Mouse (Mus musculus) liver, embryonic 12.5 days (tissue): ENCODE measurements around the gene Cldn34d. TPM values are rescaled to one million over a fixed set of nuclear protein-coding genes. Genes with fewer than 3 reads are reported as not detected.
A peak's percentile ranks its signal among the peaks of the same experiment; 100 is the strongest.

ENCODE experiments used
- ATAC-seq: fragments of 200-750 bp; cut with Nextera tagmentation; 2 replicates; pipeline ENCODE4 v1.8.0; 2017; ENCODE audit warnings: moderate number of reproducible peaks, mild to moderate bottlenecking, moderate library complexity
- H3K27ac ChIP-seq: fragments of 300-500 bp; sonication (generic); 2 replicates; pipeline ENCODE4 v1.5.1; 2016; ENCODE audit warnings: mild to moderate bottlenecking
- H3K27me3 ChIP-seq: fragments of 300-500 bp; sonication (generic); replicated peaks from 2 replicates; pipeline ENCODE4 v1.6.1; 2016; ENCODE audit warnings: mild to moderate bottlenecking, moderate library complexity
- H3K36me3 ChIP-seq: fragments of 300-500 bp; sonication (generic); 2 replicates; pipeline ENCODE4 v1.6.1; 2016; ENCODE audit warnings: mild to moderate bottlenecking, moderate library complexity
- H3K4me1 ChIP-seq: fragments of 300-500 bp; sonication (generic); 2 replicates; pipeline ENCODE4 v1.6.1; 2016
- H3K4me2 ChIP-seq: fragments of 300-500 bp; sonication (generic); 2 replicates; pipeline ENCODE4 v1.6.1; 2016; ENCODE audit warnings: mild to moderate bottlenecking, moderate library complexity
- H3K4me3 ChIP-seq: fragments of 300-500 bp; sonication (generic); 2 replicates; pipeline ENCODE4 v1.5.1; 2016; ENCODE audit warnings: mild to moderate bottlenecking, moderate library complexity
- H3K9ac ChIP-seq: fragments of 300-500 bp; sonication (generic); 2 replicates; pipeline ENCODE4 v1.6.1; 2016; ENCODE audit warnings: mild to moderate bottlenecking, moderate library complexity
- H3K9me3 ChIP-seq: fragments of 300-500 bp; sonication (generic); replicated peaks from 2 replicates; pipeline ENCODE4 v1.6.1; 2016; ENCODE audit warnings: mild to moderate bottlenecking, moderate library complexity
- WGBS: fragments of 180-500 bp; shearing (Covaris S2); methylation state at CpG from one replicate; pipeline ENCODE4 v1.1.7; 2016; ENCODE audit not compliant: insufficient replicate concordance; 5-methylcytosine and 5-hydroxymethylcytosine counted together
- polyA plus RNA-seq: library from polyadenylated mRNA; unstranded; fragments of >200 nt; fragmentation: Nextera tagmentation; extraction: Ambion mirVana; gene quantifications from 2 replicates; pipeline ENCODE4 v1.2.1, GENCODE M21; 2016

The Cldn34d gene
- polyA plus RNA-seq, result not detected in 2 replicates

DNA sequence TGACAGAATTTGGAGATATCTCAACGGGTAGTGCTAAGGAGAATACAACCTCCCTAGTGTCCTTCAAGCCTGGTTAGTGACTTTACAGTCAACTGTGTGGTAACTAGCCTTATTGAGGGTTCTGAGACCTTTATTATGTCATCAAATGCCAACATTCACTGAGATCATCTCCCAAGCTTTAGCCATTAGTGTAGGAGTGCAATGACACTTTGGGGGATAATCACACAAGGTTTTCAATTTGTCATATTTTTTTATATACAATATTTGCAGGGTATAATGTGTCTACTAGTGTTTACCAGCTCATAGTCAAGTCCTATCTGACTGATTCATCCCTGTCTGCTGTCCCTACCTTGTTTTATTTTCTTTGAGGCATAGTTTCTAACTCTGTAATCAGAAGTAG is at the start of gene Cldn34d:
Gene Cldn34d, minus strand, starts transcription at position 101 of the 400 bp plus-strand sequence.
- no peak within 1 kb of the TSS for H3K27ac ChIP-seq
- H3K9ac ChIP-seq, result no peak within 1 kb of the TSS
- H3K9me3 ChIP-seq, result peaks cover 4% of the 10 kb centered on the region; the same call in 1 of the 2 replicates
- no peaks in the 10 kb centered on the region for H3K27me3 ChIP-seq
- H3K4me3 ChIP-seq, result no peak within 1 kb of the TSS
- no peaks in the 10 kb centered on the region for H3K4me1 ChIP-seq
- ATAC-seq, result no peak
- H3K4me2 ChIP-seq, result no peak within 1 kb of the TSS
- 47% methylated on average over 1 of the region's 1 CpGs for whole genome bisulfite sequencing
- no peaks in the 10 kb centered on the region for H3K36me3 ChIP-seq

DNA sequence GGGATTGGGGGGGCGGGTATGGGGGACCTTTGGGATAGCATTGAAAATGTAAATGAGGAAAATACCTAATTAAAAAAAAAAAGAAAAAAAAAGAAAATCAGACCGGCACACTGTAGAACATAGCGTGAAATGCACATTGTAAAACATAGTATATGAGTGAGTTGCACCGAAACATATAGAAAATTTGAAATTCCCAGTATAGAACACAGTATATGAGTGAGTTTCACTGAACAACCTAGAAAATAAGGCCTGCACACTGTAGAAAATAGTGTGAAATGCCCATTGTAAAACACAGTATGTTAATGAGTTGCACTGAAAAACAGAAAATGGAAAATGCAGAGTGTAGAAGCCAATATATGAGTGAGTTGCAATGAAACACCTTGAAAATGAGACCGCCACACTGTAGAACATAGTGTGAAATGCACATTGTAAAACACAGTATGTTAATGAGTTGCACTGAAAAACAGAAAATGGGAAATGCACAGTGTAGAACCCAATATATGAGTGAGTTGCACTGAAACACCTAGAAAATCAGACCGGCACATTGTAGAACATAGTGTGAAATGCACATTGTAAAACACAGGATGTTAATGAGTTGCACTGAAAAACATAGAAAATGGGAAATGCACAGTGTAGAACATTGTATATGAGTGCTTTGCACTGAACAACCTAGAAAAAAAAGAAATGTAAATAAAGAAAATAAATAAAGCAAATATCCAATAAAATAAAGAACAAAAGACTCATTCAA is 4.1 kb downstream of the Cldn34d start:
- no peaks in the 10 kb centered on the region for H3K27me3 ChIP-seq
- peak; percentile 100 for ATAC-seq
- H3K4me1 ChIP-seq, result no peaks in the 10 kb centered on the region
- H3K4me3 ChIP-seq, result no peak overlapping the region
- peaks cover 4% of the 10 kb centered on the region; the same call in 1 of the 2 replicates for H3K9me3 ChIP-seq
- no peaks in the 10 kb centered on the region for H3K36me3 ChIP-seq
- H3K27ac ChIP-seq, result no peak overlapping the region
- no peak overlapping the region for H3K4me2 ChIP-seq
- H3K9ac ChIP-seq, result no peak overlapping the region
- 44% methylated on average over 5 of the region's 6 CpGs for WGBS

Other genes with a start within 250 kb of the Cldn34d start
- not detected in 2 replicates for gene Cldn34b4, start 209.6 kb downstream of the Cldn34d start, polyA plus RNA-seq